Mouse (Mus musculus) hindbrain, embryonic 11.5 days (tissue): Measurements from ENCODE around the gene Cables2. TPM values are rescaled to one million over a fixed set of nuclear protein-coding genes. Genes with fewer than 3 reads are reported as not detected.

Source experiments
- ATAC-seq: fragments of 200-750 bp; cut with Nextera tagmentation; 2 replicates; pipeline ENCODE4 v1.8.0; 2017; ENCODE audit warnings: mild to moderate bottlenecking, moderate TSS enrichment, moderate library complexity; ENCODE audit not compliant: low FRiP score
- DNase-seq: peaks from one replicate; pipeline ENCODE4 v3.0.0-alpha.2; 2015; ENCODE audit warnings: low spot score
- H3K27ac ChIP-seq: fragments of 300-500 bp; sonication (generic); 2 replicates; pipeline ENCODE4 v1.5.1; 2014; ENCODE audit warnings: mild to moderate bottlenecking, low read depth, low read length
- H3K27me3 ChIP-seq: fragments of 300-500 bp; sonication (generic); 2 replicates; pipeline ENCODE4 v1.6.1; 2014; ENCODE audit warnings: mild to moderate bottlenecking, low read length, moderate library complexity, mixed read lengths; ENCODE audit not compliant: control insufficient read depth, insufficient read depth
- H3K36me3 ChIP-seq: fragments of 300-500 bp; sonication (generic); 2 replicates; pipeline ENCODE4 v1.6.1; 2014; ENCODE audit warnings: mild to moderate bottlenecking, low read length, moderate library complexity, mixed read lengths; ENCODE audit not compliant: control insufficient read depth, insufficient read depth
- H3K4me1 ChIP-seq: fragments of 300-500 bp; sonication (generic); replicated peaks from 2 replicates; pipeline ENCODE4 v1.6.1; 2014; ENCODE audit warnings: low read length, mixed read lengths; ENCODE audit not compliant: control insufficient read depth, insufficient read depth
- H3K4me2 ChIP-seq: fragments of 300-500 bp; sonication (generic); replicated peaks from 2 replicates; pipeline ENCODE4 v1.6.1; 2014; ENCODE audit warnings: mild to moderate bottlenecking, low read depth, low read length
- H3K4me3 ChIP-seq: fragments of 300-500 bp; sonication (generic); 2 replicates; pipeline ENCODE4 v1.5.1; 2014; ENCODE audit warnings: low read depth, low read length
- H3K9ac ChIP-seq: fragments of 300-500 bp; sonication (generic); 2 replicates; pipeline ENCODE4 v1.6.1; 2014; ENCODE audit warnings: low read depth, low read length
- H3K9me3 ChIP-seq: fragments of 300-500 bp; sonication (generic); 2 replicates; pipeline ENCODE4 v1.6.1; 2016; ENCODE audit warnings: low read length; ENCODE audit not compliant: control insufficient read depth
- WGBS: fragments of 180-500 bp; shearing (Covaris S2); extraction: QIAGEN DNeasy Blood & Tissue Kit; methylation state at CpG from one replicate; pipeline ENCODE4 v1.1.7; 2014; 5-methylcytosine and 5-hydroxymethylcytosine counted together
- polyA plus RNA-seq: library from polyadenylated mRNA; unstranded; fragments of >200 nt; fragmentation: Nextera tagmentation; extraction: Ambion mirVana; gene quantifications from 2 replicates; pipeline ENCODE4 v1.2.1, GENCODE M21; 2014

Cables2 gene
- polyA plus RNA-seq, 1 experiment from 2014 or later = 14.0 TPM

GRCm38 (mm10) chr2:180220165-180220564 is 53.1 kb downstream of the Cables2 start:
- H3K27me3 ChIP-seq = peaks cover 14% of the 10 kb centered on the region
- ATAC-seq (no peak), DNase-seq (no peak)
- peaks cover 7% of the 10 kb centered on the region; the same call in 1 of the 2 replicates for H3K4me1 ChIP-seq
- H3K9ac ChIP-seq = no peak overlapping the region
- H3K36me3 ChIP-seq = no peaks in the 10 kb centered on the region
- H3K4me2 ChIP-seq = no peak overlapping the region
- no peak overlapping the region for H3K27ac ChIP-seq
- 84% methylated on average over 9 of the region's 9 CpGs for WGBS
- no peaks in the 10 kb centered on the region for H3K9me3 ChIP-seq
- H3K4me3 ChIP-seq = no peak overlapping the region

GRCm38 (mm10) chr2:180219145-180219943 is 54.0 kb downstream of the Cables2 start:
- Histone ChIP-seq H3K9ac (no peak overlapping the region), H3K4me1 (0 out of 2 replicates have a peak, but pooled peaks cover 4% of the 10 kb centered on the region), H3K27me3 (peaks cover 5% of the 10 kb centered on the region; the same call in 1 of the 2 replicates), H3K4me3 (no peak overlapping the region), H3K27ac (no peak overlapping the region), H3K36me3 (no peaks in the 10 kb centered on the region), H3K4me2 (no peak overlapping the region), H3K9me3 (no peaks in the 10 kb centered on the region)
- 82% methylated on average over 15 of the region's 15 CpGs for WGBS
- DNase-seq (no peak), ATAC-seq (no peak)

DNA sequence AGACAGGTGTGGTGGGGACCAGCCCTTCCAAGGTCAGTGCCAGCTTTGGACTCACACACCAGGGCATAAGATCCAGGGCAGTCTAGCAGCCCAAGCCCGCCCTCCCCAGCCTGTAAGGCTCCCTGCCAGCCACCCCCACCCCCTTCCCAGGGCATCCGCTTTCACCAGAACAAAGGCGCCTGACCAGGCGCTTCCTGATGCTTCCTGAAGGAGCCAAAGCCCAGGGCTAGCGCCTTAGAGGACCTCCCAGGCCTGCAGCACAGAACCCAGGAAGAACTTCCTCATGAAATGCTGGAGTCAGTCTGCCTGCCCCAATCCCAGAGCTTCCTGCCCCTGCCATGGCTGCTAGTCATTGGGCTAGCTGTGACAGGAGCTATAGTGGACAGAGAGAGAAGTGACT is 54.6 kb downstream of the Cables2 start:
- DNase-seq (no peak), ATAC-seq (no peak)
- Histone ChIP-seq H3K4me2 (no peak overlapping the region), H3K4me1 (0 out of 2 replicates have a peak, but pooled peaks cover 4% of the 10 kb centered on the region), H3K36me3 (no peaks in the 10 kb centered on the region), H3K27ac (no peak overlapping the region), H3K27me3 (0 out of 2 replicates have a peak, but pooled peaks cover 4% of the 10 kb centered on the region), H3K4me3 (no peak overlapping the region), H3K9ac (no peak overlapping the region), H3K9me3 (no peaks in the 10 kb centered on the region)
- 39% methylated on average over 5 of the region's 5 CpGs for WGBS

- H3K4me3 ChIP-seq = no peak overlapping the region
- DNase-seq = no peak
- 0 out of 2 replicates have a peak, but pooled peaks cover 4% of the 10 kb centered on the region for H3K27me3 ChIP-seq
- H3K9ac ChIP-seq = no peak overlapping the region
- H3K9me3 ChIP-seq = no peaks in the 10 kb centered on the region
- H3K4me1 ChIP-seq = 0 out of 2 replicates have a peak, but pooled peaks cover 4% of the 10 kb centered on the region
- ATAC-seq = no peak
- no peak overlapping the region for H3K4me2 ChIP-seq
- no peak overlapping the region for H3K27ac ChIP-seq
- no peaks in the 10 kb centered on the region for H3K36me3 ChIP-seq
- 89% methylated on average over 3 of the region's 3 CpGs for WGBS
Measured at GRCm38 (mm10) chr2:180218241-180218640, 55.1 kb downstream of the Cables2 start.

DNA sequence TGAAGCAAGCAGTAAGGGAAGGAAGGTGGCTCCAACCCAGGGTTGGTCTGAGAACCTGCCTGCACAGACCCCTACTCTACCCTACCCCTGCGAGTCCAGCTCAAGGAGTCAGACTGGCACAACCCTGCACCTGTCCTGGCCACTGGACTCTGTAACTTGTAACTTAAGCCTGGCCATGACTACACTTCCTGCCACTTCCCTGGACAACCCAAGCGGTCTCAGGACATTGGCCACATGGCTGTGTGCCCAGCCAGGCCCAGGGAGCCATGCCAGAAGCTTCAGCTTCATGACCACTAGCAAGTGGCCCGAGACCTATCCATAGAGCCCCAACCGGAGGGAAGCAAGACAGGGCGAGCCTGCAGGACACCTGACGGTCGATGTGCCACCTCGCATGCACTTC is 55.7 kb downstream of the Cables2 start:
- H3K4me3 ChIP-seq = no peak overlapping the region
- 0 out of 2 replicates have a peak, but pooled peaks cover 4% of the 10 kb centered on the region for H3K4me1 ChIP-seq
- no peak overlapping the region for H3K9ac ChIP-seq
- DNase-seq (no peak), ATAC-seq (no peak)
- H3K36me3 ChIP-seq = no peaks in the 10 kb centered on the region
- no peak overlapping the region for H3K4me2 ChIP-seq
- H3K27me3 ChIP-seq = no peaks in the 10 kb centered on the region
- WGBS = 87% methylated on average over 8 of the region's 8 CpGs
- no peak overlapping the region for H3K27ac ChIP-seq
- no peaks in the 10 kb centered on the region for H3K9me3 ChIP-seq

GRCm38 (mm10) chr2:180216921-180217320 is 56.4 kb downstream of the Cables2 start:
- Histone ChIP-seq H3K4me3 (no peak overlapping the region), H3K27ac (no peak overlapping the region), H3K9me3 (no peaks in the 10 kb centered on the region), H3K27me3 (no peaks in the 10 kb centered on the region), H3K9ac (no peak overlapping the region), H3K4me1 (no peaks in the 10 kb centered on the region), H3K4me2 (no peak overlapping the region), H3K36me3 (no peaks in the 10 kb centered on the region)
- 65% methylated on average over 5 of the region's 5 CpGs for WGBS
- DNase-seq (no peak), ATAC-seq (no peak)

DNA sequence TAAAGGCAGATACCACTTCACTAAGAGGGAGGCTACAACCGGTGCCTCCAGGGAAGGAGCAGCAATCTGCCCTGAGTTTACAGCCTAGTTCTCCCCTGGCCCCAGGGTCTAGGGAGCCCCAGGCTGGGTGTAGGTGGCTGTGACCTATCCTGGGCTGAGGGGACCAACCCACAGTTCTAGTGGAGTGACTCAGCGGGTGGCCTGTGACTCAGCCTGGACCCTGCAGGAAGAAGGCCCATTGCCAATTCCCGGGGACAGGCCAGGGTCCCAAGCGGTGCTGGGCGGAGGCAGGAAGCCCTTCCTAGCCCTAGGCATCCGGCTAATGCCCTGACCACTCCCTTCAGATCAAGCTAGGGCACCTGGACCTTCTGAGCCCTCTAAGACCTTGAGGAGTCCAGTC is 57.3 kb downstream of the Cables2 start:
- 84% methylated on average over 6 of the region's 6 CpGs for WGBS
- H3K27ac ChIP-seq = no peak overlapping the region
- no peak for DNase-seq

DNA sequence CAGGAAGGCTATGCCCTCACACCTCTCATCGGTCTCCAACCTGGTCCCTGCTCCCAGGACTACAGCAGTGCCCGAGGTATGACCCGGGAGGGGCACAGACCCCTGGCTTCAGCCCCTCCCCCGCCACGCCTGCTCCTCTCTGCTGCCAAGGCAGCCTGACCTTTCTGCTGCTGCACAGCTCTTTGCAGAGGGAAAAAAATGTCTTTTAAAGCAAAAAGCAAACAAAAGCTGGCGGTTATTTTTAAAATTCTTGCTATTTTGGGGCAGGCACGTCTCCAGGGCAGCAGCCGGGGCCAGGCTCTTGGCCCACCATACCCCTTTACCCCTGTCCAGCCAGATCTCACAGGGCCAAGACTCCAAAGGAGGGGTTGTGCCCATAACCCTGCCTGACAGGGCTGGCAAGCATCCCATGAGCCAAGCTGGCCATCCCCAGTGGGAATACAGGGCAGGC is 58.3 kb downstream of the Cables2 start:
- Histone ChIP-seq H3K27me3 (no peaks in the 10 kb centered on the region), H3K27ac (no peak overlapping the region), H3K4me1 (no peaks in the 10 kb centered on the region), H3K4me2 (no peak overlapping the region), H3K36me3 (no peaks in the 10 kb centered on the region), H3K9ac (no peak overlapping the region), H3K4me3 (no peak overlapping the region), H3K9me3 (no peaks in the 10 kb centered on the region)
- no peak for DNase-seq
- ATAC-seq = no peak
- WGBS = 72% methylated on average over 8 of the region's 8 CpGs

More for the DNA sequence above, 57.3 kb downstream of the Cables2 start:
- H3K9me3 ChIP-seq = no peaks in the 10 kb centered on the region
- H3K4me3 ChIP-seq = no peak overlapping the region
- no peak overlapping the region for H3K9ac ChIP-seq
- no peak overlapping the region for H3K4me2 ChIP-seq
- no peaks in the 10 kb centered on the region for H3K36me3 ChIP-seq
- no peaks in the 10 kb centered on the region for H3K4me1 ChIP-seq
- ATAC-seq = no peak
- no peaks in the 10 kb centered on the region for H3K27me3 ChIP-seq
